Mouse (Mus musculus) heart, embryonic 13.5 days (tissue): ENCODE data around the gene Hgfac. TPM values are rescaled to one million over a fixed set of nuclear protein-coding genes. Genes with fewer than 3 reads are reported as not detected.

Source experiments
- ATAC-seq: fragments of 200-750 bp; cut with Nextera tagmentation; 2 replicates; pipeline ENCODE4 v1.8.0; 2017; ENCODE audit warnings: moderate TSS enrichment; ENCODE audit not compliant: insufficient number of reproducible peaks, low FRiP score, low TSS enrichment; ENCODE audit errors: extremely low read depth
- H3K27ac ChIP-seq: fragments of 300-500 bp; sonication (generic); replicated peaks from 2 replicates; pipeline ENCODE4 v1.5.1; 2015; ENCODE audit warnings: moderate library complexity, mild to moderate bottlenecking, inconsistent platforms
- H3K27me3 ChIP-seq: fragments of 300-500 bp; sonication (generic); replicated peaks from 2 replicates; pipeline ENCODE4 v1.6.1; 2015; ENCODE audit warnings: mild to moderate bottlenecking, inconsistent platforms
- H3K36me3 ChIP-seq: fragments of 300-500 bp; sonication (generic); 2 replicates; pipeline ENCODE4 v1.6.1; 2015; ENCODE audit warnings: mild to moderate bottlenecking, inconsistent platforms
- H3K4me1 ChIP-seq: fragments of 300-500 bp; sonication (generic); 2 replicates; pipeline ENCODE4 v1.6.1; 2015; ENCODE audit warnings: inconsistent platforms
- H3K4me2 ChIP-seq: fragments of 300-500 bp; sonication (generic); 2 replicates; pipeline ENCODE4 v1.6.1; 2015; ENCODE audit warnings: inconsistent platforms, mild to moderate bottlenecking, moderate library complexity
- H3K4me3 ChIP-seq: fragments of 300-500 bp; sonication (generic); 2 replicates; pipeline ENCODE4 v1.5.1; 2015; ENCODE audit warnings: moderate library complexity, mild to moderate bottlenecking, inconsistent platforms
- H3K9ac ChIP-seq: fragments of 300-500 bp; sonication (generic); 2 replicates; pipeline ENCODE4 v1.6.1; 2015; ENCODE audit warnings: inconsistent platforms, mild to moderate bottlenecking, moderate library complexity
- H3K9me3 ChIP-seq: fragments of 300-500 bp; sonication (generic); 2 replicates; pipeline ENCODE4 v1.6.1; 2016; ENCODE audit warnings: inconsistent platforms
- WGBS: fragments of 180-500 bp; shearing (Covaris S2); methylation state at CpG from one replicate; pipeline ENCODE4 v1.1.7; 2015; ENCODE audit warnings: mixed read lengths; 5-methylcytosine and 5-hydroxymethylcytosine counted together
- polyA plus RNA-seq: library from polyadenylated mRNA; unstranded; fragments of >200 nt; fragmentation: Nextera tagmentation; extraction: Ambion mirVana; gene quantifications from 2 replicates; pipeline ENCODE4 v1.2.1, GENCODE M21; 2015

Gene Hgfac
- polyA plus RNA-seq, 1 experiment from 2014 or later = 0.83 TPM

- Histone ChIP-seq H3K36me3 (peaks cover 23% of the 10 kb centered on the region), H3K4me1 (peaks cover 13% of the 10 kb centered on the region), H3K27ac (no peak overlapping the region), H3K9me3 (no peaks in the 10 kb centered on the region), H3K27me3 (no peaks in the 10 kb centered on the region), H3K4me3 (no peak overlapping the region), H3K4me2 (no peak overlapping the region), H3K9ac (no peak overlapping the region)
- no peak for ATAC-seq
Observed at GRCm38 (mm10) chr5:35037438-35037837, 3.9 kb upstream of the Hgfac start.

DNA sequence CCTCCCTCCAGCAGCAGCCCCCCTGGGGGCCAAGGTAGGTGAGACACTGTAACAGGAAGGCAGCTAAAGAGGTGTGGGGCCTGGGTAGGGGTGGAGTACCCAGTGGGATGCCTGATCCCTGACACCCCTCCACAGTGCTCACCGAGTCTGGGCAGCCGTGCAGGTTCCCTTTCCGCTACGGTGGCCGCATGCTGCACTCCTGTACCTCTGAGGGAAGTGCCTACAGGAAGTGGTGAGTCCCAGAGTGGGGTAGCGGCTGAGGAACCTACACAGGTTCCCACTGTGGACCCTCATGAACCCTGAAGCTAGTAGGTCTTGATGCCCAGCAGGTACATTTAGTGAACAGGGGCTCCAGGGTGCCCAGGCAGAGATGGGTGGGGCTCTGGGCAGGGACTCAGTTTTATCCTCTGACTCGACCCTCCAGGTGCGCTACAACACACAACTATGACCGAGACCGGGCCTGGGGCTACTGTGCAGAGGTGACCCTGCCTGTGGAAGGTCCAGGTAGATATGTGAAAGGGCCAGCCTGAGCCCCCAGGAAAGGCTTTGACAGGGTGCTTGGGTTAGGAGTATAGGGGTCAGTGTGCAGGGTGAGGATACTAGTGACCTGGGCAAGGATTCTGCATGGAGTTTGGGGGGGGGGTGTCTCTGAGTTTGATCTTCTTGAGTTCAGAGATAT lies 1.3 kb downstream of the Hgfac start:
- Histone ChIP-seq H3K4me1 (no peaks in the 10 kb centered on the region), H3K9ac (no peak overlapping the region), H3K9me3 (no peaks in the 10 kb centered on the region), H3K4me3 (no peak overlapping the region), H3K27me3 (peaks cover 8% of the 10 kb centered on the region; the same call in 1 of the 2 replicates), H3K27ac (no peak overlapping the region), H3K36me3 (no peaks in the 10 kb centered on the region), H3K4me2 (no peak overlapping the region)
- no peak for ATAC-seq
- 58% methylated on average over 10 of the region's 10 CpGs for whole genome bisulfite sequencing

DNA sequence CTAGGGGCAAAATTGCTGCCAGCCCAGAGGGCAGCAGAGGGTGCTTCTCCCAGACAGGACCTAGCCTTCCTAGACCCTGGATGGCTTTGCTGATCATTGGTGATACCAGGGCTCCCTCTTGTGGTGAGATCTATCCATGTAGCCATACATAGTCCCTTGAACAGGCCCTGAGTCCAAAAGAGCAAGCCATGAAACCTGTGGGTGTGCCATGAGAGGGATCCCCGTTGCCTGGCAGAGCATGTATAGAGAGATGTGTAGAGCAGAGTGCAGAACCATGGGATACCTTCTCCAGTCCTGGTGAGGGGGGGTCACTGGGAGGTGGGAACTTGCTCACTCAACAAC lies 1.8 kb downstream of the Hgfac start:
- Histone ChIP-seq H3K36me3 (no peaks in the 10 kb centered on the region), H3K9me3 (no peaks in the 10 kb centered on the region), H3K4me1 (no peaks in the 10 kb centered on the region), H3K27me3 (peaks cover 10% of the 10 kb centered on the region; the same call in 1 of the 2 replicates), H3K4me3 (no peak overlapping the region), H3K4me2 (no peak overlapping the region), H3K27ac (no peak overlapping the region), H3K9ac (no peak overlapping the region)
- no peak for ATAC-seq
- 11% methylated on average over 1 of the region's 1 CpGs for WGBS

DNA sequence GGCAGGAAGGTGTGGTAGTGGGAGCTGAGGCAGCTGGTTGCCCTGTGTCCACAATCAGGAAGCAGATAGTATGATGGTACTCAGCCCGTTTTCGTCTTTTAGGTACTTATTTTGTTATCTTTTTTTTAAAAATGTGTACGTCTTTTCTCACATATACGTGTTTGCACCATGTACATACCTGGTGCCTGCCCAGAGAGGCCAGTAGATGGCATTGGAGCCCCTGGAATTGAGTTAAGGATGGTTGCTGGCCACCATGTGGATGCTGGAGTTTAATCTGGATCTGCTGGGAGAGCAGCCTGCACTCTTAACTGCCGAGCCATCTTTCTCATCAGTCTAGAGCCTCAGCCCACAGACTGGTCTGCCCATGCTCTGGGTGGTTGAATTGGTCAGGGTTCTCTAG lies 9.2 kb downstream of the Hgfac start:
- Histone ChIP-seq H3K4me3 (no peak overlapping the region), H3K9ac (no peak overlapping the region), H3K4me2 (no peak overlapping the region), H3K9me3 (no peaks in the 10 kb centered on the region), H3K4me1 (0 out of 2 replicates have a peak, but pooled peaks cover 2% of the 10 kb centered on the region), H3K36me3 (no peaks in the 10 kb centered on the region), H3K27me3 (peaks cover 24% of the 10 kb centered on the region), H3K27ac (no peak overlapping the region)
- ATAC-seq = no peak
- WGBS = 59% methylated on average over 5 of the region's 5 CpGs

GRCm38 (mm10) chr5:35054628-35055027 lies 13.3 kb downstream of the Hgfac start:
- Histone ChIP-seq H3K27me3 (peaks cover 51% of the 10 kb centered on the region), H3K4me1 (peaks cover 25% of the 10 kb centered on the region), H3K27ac (no peak overlapping the region), H3K9me3 (no peaks in the 10 kb centered on the region), H3K9ac (no peak overlapping the region), H3K4me2 (no peak overlapping the region), H3K36me3 (no peaks in the 10 kb centered on the region), H3K4me3 (no peak overlapping the region)
- 85% methylated on average over 3 of the region's 3 CpGs for WGBS
- ATAC-seq = no peak

- H3K4me1 ChIP-seq = peaks cover 29% of the 10 kb centered on the region
- peaks cover 51% of the 10 kb centered on the region for H3K27me3 ChIP-seq
- WGBS = 66% methylated on average over 12 of the region's 12 CpGs
- H3K27ac ChIP-seq = no peak overlapping the region
- no peaks in the 10 kb centered on the region for H3K9me3 ChIP-seq
- H3K9ac ChIP-seq = no peak overlapping the region
- no peak for ATAC-seq
- no peaks in the 10 kb centered on the region for H3K36me3 ChIP-seq
- H3K4me2 ChIP-seq = no peak overlapping the region
- H3K4me3 ChIP-seq = no peak overlapping the region
Observed at GRCm38 (mm10) chr5:35055076-35055475, 13.8 kb downstream of the Hgfac start.

DNA sequence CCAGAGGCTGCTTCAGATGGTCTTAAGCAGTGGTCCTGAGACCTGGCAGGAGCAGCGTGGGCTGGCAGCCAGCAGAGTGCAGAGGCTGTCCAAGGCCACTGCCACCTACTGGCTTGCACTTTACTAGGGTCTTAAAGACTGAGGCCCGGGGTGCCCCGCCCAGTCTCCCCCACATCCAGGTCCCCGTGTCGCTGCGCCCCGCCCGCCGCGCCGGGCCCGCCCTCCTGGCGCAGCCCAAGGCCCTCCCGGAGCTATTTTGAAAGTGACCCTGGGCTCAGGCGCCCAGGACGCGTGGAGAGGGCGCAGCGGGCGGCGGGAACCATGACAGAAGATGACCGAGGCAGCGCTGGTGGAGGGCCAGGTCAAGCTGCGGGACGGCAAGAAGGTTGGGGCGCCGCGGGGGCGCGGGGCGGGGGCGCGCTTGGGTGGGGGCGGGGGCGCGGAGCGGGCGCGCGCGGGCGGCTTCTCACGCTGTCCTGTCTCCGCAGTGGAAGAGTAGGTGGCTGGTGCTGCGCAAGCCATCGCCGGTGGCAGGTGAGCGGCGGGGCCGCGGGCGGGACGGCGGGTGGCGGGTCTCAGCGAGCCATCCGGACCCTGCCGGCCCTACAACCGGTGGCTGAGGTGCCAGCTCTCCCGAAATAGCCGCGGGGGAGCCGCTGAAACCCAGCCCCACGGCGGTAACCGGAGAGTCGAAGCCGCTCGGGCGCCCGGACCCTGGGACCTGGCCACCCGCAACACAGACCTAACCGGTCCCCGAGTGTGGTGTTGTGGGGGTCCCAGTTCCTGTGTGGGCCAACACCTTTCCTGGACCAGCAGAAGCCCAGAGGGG lies 15.5 kb downstream of the Hgfac start, which contains the start of gene Dok7:
Gene Dok7 (plus strand): TSS at position 163 of the 829 bp plus-strand sequence.
- H3K27me3 ChIP-seq = peaks cover 51% of the 10 kb centered on the region

GRCm38 (mm10) chr5:35057582-35057981 lies 16.3 kb downstream of the Hgfac start:
- Histone ChIP-seq H3K4me3 (peak overlapping the region; percentile 69), H3K9me3 (no peaks in the 10 kb centered on the region), H3K9ac (peak overlapping the region; percentile 87), H3K27ac (no peak overlapping the region), H3K4me1 (peaks cover 36% of the 10 kb centered on the region), H3K36me3 (no peaks in the 10 kb centered on the region), H3K27me3 (peaks cover 51% of the 10 kb centered on the region), H3K4me2 (peak overlapping the region; percentile 89)
- no peak for ATAC-seq
- WGBS = 16% methylated on average over 4 of the region's 4 CpGs

More for the DNA sequence above, 15.5 kb downstream of the Hgfac start, which contains the start of gene Dok7:
- Histone ChIP-seq H3K9ac (peak within 1 kb of the TSS; percentile 87), H3K9me3 (no peaks in the 10 kb centered on the region), H3K36me3 (no peaks in the 10 kb centered on the region), H3K27ac (peak within 1 kb of the TSS; percentile 72), H3K4me3 (peak within 1 kb of the TSS; percentile 69), H3K4me2 (peak within 1 kb of the TSS; percentile 89), H3K4me1 (peaks cover 36% of the 10 kb centered on the region)
- peak; percentile 43; the same call in 1 of the 2 replicates for ATAC-seq
- WGBS = 1% methylated on average over 63 of the region's 74 CpGs

DNA sequence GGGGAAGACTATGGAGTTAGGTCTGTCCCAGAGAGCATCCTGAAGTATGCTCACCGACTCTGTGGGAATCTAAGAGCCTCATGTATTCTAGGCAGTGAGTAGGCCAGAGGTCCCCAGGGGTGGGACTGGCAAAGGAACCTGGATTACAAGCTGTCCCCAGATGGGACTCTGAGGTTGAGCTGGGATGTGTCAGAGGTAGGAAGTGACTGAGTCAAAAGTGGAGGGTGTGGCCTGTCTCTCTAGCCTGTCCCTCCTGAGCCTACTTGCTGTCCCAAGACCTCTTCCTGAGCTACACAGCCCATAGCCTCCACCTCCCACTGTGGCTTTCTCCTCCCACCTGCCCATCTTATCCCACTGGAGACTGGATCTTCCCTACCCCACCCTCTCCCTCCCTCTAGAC lies 16.9 kb downstream of the Hgfac start:
- H3K36me3 ChIP-seq = no peaks in the 10 kb centered on the region
- H3K9ac ChIP-seq = peak overlapping the region; percentile 87
- peaks cover 51% of the 10 kb centered on the region for H3K27me3 ChIP-seq
- no peaks in the 10 kb centered on the region for H3K9me3 ChIP-seq
- H3K4me2 ChIP-seq = peak overlapping the region; percentile 89
- no peak overlapping the region for H3K27ac ChIP-seq
- ATAC-seq = no peak
- H3K4me3 ChIP-seq = peak overlapping the region; percentile 69
- 42% methylated on average over 1 of the region's 1 CpGs for WGBS
- peaks cover 36% of the 10 kb centered on the region for H3K4me1 ChIP-seq

DNA sequence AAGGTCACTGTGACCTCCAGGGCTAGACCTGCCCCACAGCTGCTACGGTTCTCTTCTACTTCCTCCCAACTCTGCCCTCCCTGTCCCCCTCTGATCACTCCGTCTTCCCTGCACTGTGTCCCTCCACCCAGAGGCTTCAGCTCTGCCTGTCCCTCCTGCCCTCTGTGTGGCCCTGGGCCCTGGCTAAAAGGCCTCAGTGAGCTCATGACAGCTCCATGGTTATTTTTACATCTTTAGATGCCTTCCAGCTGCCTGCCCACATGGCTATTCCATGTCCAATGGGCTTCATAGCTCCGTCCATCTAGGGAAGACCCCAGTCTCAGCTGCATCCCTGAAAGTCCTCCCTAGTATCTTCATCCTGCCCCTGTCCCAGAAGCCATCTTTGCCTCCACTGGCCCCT lies 18.8 kb downstream of the Hgfac start:
- no peak for ATAC-seq
- Histone ChIP-seq H3K9ac (0 out of 2 replicates have a peak overlapping the region, but pooled peaks have one; percentile 21), H3K27me3 (peaks cover 44% of the 10 kb centered on the region), H3K36me3 (no peaks in the 10 kb centered on the region), H3K4me2 (no peak overlapping the region), H3K9me3 (no peaks in the 10 kb centered on the region), H3K4me1 (peaks cover 34% of the 10 kb centered on the region), H3K27ac (peak overlapping the region; percentile 78), H3K4me3 (no peak overlapping the region)
- WGBS = 26% methylated on average over 3 of the region's 3 CpGs

DNA sequence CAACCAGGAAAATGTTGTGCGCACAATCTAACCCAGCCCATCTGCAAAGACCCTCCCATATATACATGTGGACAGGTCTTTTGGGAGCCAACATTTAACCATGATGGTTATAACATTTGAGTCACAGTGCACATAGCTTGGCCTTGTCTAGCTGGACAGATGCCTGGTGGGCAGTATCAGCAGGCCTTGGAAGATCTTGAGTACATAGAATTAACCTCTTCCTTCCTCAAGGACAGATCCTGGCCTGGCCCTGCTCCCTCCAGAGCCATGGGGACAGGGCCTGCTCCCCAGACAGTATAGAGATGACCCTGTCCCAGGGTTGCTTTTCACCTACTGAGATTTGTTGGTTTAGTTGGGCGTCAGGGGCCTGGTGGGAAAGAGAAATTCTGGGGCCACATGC lies 28.5 kb downstream of the Hgfac start:
- H3K27me3 ChIP-seq = no peaks in the 10 kb centered on the region

More for the DNA sequence above, 28.5 kb downstream of the Hgfac start:
- ATAC-seq = no peak
- Histone ChIP-seq H3K9me3 (no peaks in the 10 kb centered on the region), H3K9ac (no peak overlapping the region), H3K4me1 (peaks cover 16% of the 10 kb centered on the region), H3K36me3 (peaks cover 4% of the 10 kb centered on the region; the same call in 1 of the 2 replicates), H3K4me3 (no peak overlapping the region), H3K4me2 (no peak overlapping the region), H3K27ac (no peak overlapping the region)
- WGBS = 84% methylated on average over 2 of the region's 2 CpGs
